Mouse (Mus musculus) midbrain, embryonic 12.5 days (tissue): ENCODE data around the gene Bri3. TPM values are rescaled to one million over a fixed set of nuclear protein-coding genes. Genes with fewer than 3 reads are reported as not detected.

Experiments
- ATAC-seq: fragments of 200-750 bp; cut with Nextera tagmentation; 2 replicates; pipeline ENCODE4 v1.8.0; 2017; ENCODE audit warnings: low read depth, moderate TSS enrichment, moderate library complexity; ENCODE audit not compliant: low FRiP score
- H3K27ac ChIP-seq: fragments of 300-500 bp; sonication (generic); replicated peaks from 2 replicates; pipeline ENCODE4 v1.5.1; 2016; ENCODE audit warnings: mild to moderate bottlenecking
- H3K27me3 ChIP-seq: fragments of 300-500 bp; sonication (generic); 2 replicates; pipeline ENCODE4 v1.6.1; 2016; ENCODE audit warnings: mild to moderate bottlenecking
- H3K36me3 ChIP-seq: fragments of 300-500 bp; sonication (generic); 2 replicates; pipeline ENCODE4 v1.6.1; 2016
- H3K4me1 ChIP-seq: fragments of 300-500 bp; sonication (generic); 2 replicates; pipeline ENCODE4 v1.6.1; 2016
- H3K4me2 ChIP-seq: fragments of 300-500 bp; sonication (generic); replicated peaks from 2 replicates; pipeline ENCODE4 v1.6.1; 2016; ENCODE audit warnings: mild to moderate bottlenecking, moderate library complexity
- H3K4me3 ChIP-seq: fragments of 300-500 bp; sonication (generic); 2 replicates; pipeline ENCODE4 v1.5.1; 2016; ENCODE audit warnings: mild to moderate bottlenecking
- H3K9ac ChIP-seq: fragments of 300-500 bp; sonication (generic); replicated peaks from 2 replicates; pipeline ENCODE4 v1.6.1; 2016; ENCODE audit warnings: mild to moderate bottlenecking, moderate library complexity
- H3K9me3 ChIP-seq: fragments of 300-500 bp; sonication (generic); 2 replicates; pipeline ENCODE4 v1.6.1; 2016; ENCODE audit warnings: mild to moderate bottlenecking
- WGBS: fragments of 180-500 bp; shearing (Covaris S2); methylation state at CpG from one replicate; pipeline ENCODE4 v1.1.7; 2016; 5-methylcytosine and 5-hydroxymethylcytosine counted together
- polyA plus RNA-seq: library from polyadenylated mRNA; unstranded; fragments of >200 nt; fragmentation: Nextera tagmentation; extraction: Ambion mirVana; gene quantifications from 2 replicates; pipeline ENCODE4 v1.2.1, GENCODE M21; 2016

The Bri3 gene
- polyA plus RNA-seq, 1 experiment from 2014 or later, result 145 TPM

- no peaks in the 10 kb centered on the region for H3K4me1 ChIP-seq
- H3K36me3 ChIP-seq, result no peaks in the 10 kb centered on the region
- no peak overlapping the region for H3K4me3 ChIP-seq
- H3K27ac ChIP-seq, result no peak overlapping the region
- H3K9ac ChIP-seq, result no peak overlapping the region
- no peak overlapping the region for H3K4me2 ChIP-seq
- no peak for ATAC-seq
- H3K27me3 ChIP-seq, result no peaks in the 10 kb centered on the region
- H3K9me3 ChIP-seq, result no peaks in the 10 kb centered on the region
- 80% methylated on average over 9 of the region's 9 CpGs for WGBS
These were observed 42.5 kb downstream of the Bri3 start for GRCm38 (mm10) chr5:144286591-144287266.

GRCm38 (mm10) chr5:144287267-144287820 is 43.1 kb downstream of the Bri3 start:
- WGBS, result 95% methylated on average over 3 of the region's 3 CpGs
- no peak for ATAC-seq
- Histone ChIP-seq H3K4me1 (no peaks in the 10 kb centered on the region), H3K27ac (no peak overlapping the region), H3K36me3 (no peaks in the 10 kb centered on the region), H3K27me3 (no peaks in the 10 kb centered on the region), H3K9me3 (no peaks in the 10 kb centered on the region), H3K4me2 (no peak overlapping the region), H3K9ac (no peak overlapping the region), H3K4me3 (no peak overlapping the region)

GRCm38 (mm10) chr5:144288391-144288790 is 44.2 kb downstream of the Bri3 start:
- H3K36me3 ChIP-seq, result no peaks in the 10 kb centered on the region
- no peak for ATAC-seq
- 88% methylated on average over 9 of the region's 9 CpGs for WGBS

GRCm38 (mm10) chr5:144289769-144290440 is 45.7 kb downstream of the Bri3 start:
- Histone ChIP-seq H3K36me3 (no peaks in the 10 kb centered on the region), H3K27me3 (no peaks in the 10 kb centered on the region), H3K9ac (no peak overlapping the region), H3K4me2 (no peak overlapping the region), H3K4me3 (no peak overlapping the region), H3K4me1 (no peaks in the 10 kb centered on the region), H3K9me3 (no peaks in the 10 kb centered on the region), H3K27ac (no peak overlapping the region)
- 95% methylated on average over 4 of the region's 4 CpGs for WGBS
- no peak for ATAC-seq

More at GRCm38 (mm10) chr5:144288391-144288790, 44.2 kb downstream of the Bri3 start:
- no peak overlapping the region for H3K4me2 ChIP-seq
- no peaks in the 10 kb centered on the region for H3K4me1 ChIP-seq
- no peak overlapping the region for H3K4me3 ChIP-seq
- no peak overlapping the region for H3K9ac ChIP-seq
- no peaks in the 10 kb centered on the region for H3K27me3 ChIP-seq
- no peak overlapping the region for H3K27ac ChIP-seq
- H3K9me3 ChIP-seq, result no peaks in the 10 kb centered on the region

- Histone ChIP-seq H3K4me1 (no peaks in the 10 kb centered on the region), H3K9ac (no peak overlapping the region), H3K4me3 (no peak overlapping the region), H3K27ac (no peak overlapping the region), H3K27me3 (no peaks in the 10 kb centered on the region), H3K9me3 (no peaks in the 10 kb centered on the region), H3K36me3 (no peaks in the 10 kb centered on the region), H3K4me2 (no peak overlapping the region)
- 86% methylated on average over 7 of the region's 7 CpGs for WGBS
- no peak for ATAC-seq
These were observed 50.7 kb downstream of the Bri3 start for GRCm38 (mm10) chr5:144294908-144295307.

- Histone ChIP-seq H3K27me3 (no peaks in the 10 kb centered on the region), H3K9ac (no peak overlapping the region), H3K27ac (no peak overlapping the region), H3K9me3 (no peaks in the 10 kb centered on the region), H3K4me1 (no peaks in the 10 kb centered on the region), H3K36me3 (no peaks in the 10 kb centered on the region), H3K4me3 (no peak overlapping the region), H3K4me2 (no peak overlapping the region)
- WGBS, result 81% methylated on average over 1 of the region's 1 CpGs
- no peak for ATAC-seq
These were observed 51.1 kb downstream of the Bri3 start for GRCm38 (mm10) chr5:144295357-144295756.

- no peak overlapping the region for H3K9ac ChIP-seq
- no peaks in the 10 kb centered on the region for H3K4me1 ChIP-seq
- H3K36me3 ChIP-seq, result no peaks in the 10 kb centered on the region
- no peaks in the 10 kb centered on the region for H3K27me3 ChIP-seq
- H3K4me3 ChIP-seq, result no peak overlapping the region
- 86% methylated on average over 7 of the region's 7 CpGs for WGBS
- no peak for ATAC-seq
- no peak overlapping the region for H3K4me2 ChIP-seq
- no peaks in the 10 kb centered on the region for H3K9me3 ChIP-seq
- H3K27ac ChIP-seq, result no peak overlapping the region
These were observed 51.9 kb downstream of the Bri3 start for GRCm38 (mm10) chr5:144296090-144296604.

GRCm38 (mm10) chr5:144303071-144303470 is 58.8 kb downstream of the Bri3 start:
- 92% methylated on average over 2 of the region's 2 CpGs for WGBS
- Histone ChIP-seq H3K9ac (no peak overlapping the region), H3K4me1 (no peaks in the 10 kb centered on the region), H3K9me3 (no peaks in the 10 kb centered on the region), H3K4me3 (no peak overlapping the region), H3K27ac (no peak overlapping the region), H3K4me2 (no peak overlapping the region), H3K36me3 (no peaks in the 10 kb centered on the region), H3K27me3 (no peaks in the 10 kb centered on the region)
- ATAC-seq, result no peak

GRCm38 (mm10) chr5:144308929-144309328 is 64.7 kb downstream of the Bri3 start:
- no peaks in the 10 kb centered on the region for H3K9me3 ChIP-seq
- 86% methylated on average over 4 of the region's 4 CpGs for WGBS
- no peak overlapping the region for H3K4me2 ChIP-seq
- no peak overlapping the region for H3K27ac ChIP-seq
- ATAC-seq, result no peak
- no peaks in the 10 kb centered on the region for H3K36me3 ChIP-seq
- no peak overlapping the region for H3K9ac ChIP-seq
- no peak overlapping the region for H3K4me3 ChIP-seq
- H3K27me3 ChIP-seq, result no peaks in the 10 kb centered on the region
- no peaks in the 10 kb centered on the region for H3K4me1 ChIP-seq

- no peak overlapping the region for H3K9ac ChIP-seq
- no peaks in the 10 kb centered on the region for H3K9me3 ChIP-seq
- H3K27me3 ChIP-seq, result no peaks in the 10 kb centered on the region
- ATAC-seq, result no peak
- H3K36me3 ChIP-seq, result no peaks in the 10 kb centered on the region
- no peak overlapping the region for H3K4me3 ChIP-seq
- H3K4me2 ChIP-seq, result no peak overlapping the region
- H3K27ac ChIP-seq, result no peak overlapping the region
- H3K4me1 ChIP-seq, result no peaks in the 10 kb centered on the region
- 90% methylated on average over 7 of the region's 7 CpGs for WGBS
These were observed 67.9 kb downstream of the Bri3 start for GRCm38 (mm10) chr5:144312183-144312582.

- no peaks in the 10 kb centered on the region; the same call in 1 of the 2 replicates for H3K4me1 ChIP-seq
- H3K36me3 ChIP-seq, result no peaks in the 10 kb centered on the region
- H3K27ac ChIP-seq, result no peak overlapping the region
- no peak overlapping the region for H3K4me2 ChIP-seq
- ATAC-seq, result no peak
- no peak overlapping the region for H3K4me3 ChIP-seq
- H3K9me3 ChIP-seq, result no peaks in the 10 kb centered on the region
- H3K9ac ChIP-seq, result no peak overlapping the region
- no peaks in the 10 kb centered on the region for H3K27me3 ChIP-seq
- WGBS, result 49% methylated on average over 5 of the region's 5 CpGs
These were observed 69.1 kb downstream of the Bri3 start for GRCm38 (mm10) chr5:144313335-144313734.

GRCm38 (mm10) chr5:144314731-144315494 is 70.7 kb downstream of the Bri3 start:
- 91% methylated on average over 12 of the region's 12 CpGs for WGBS
- Histone ChIP-seq H3K9me3 (no peaks in the 10 kb centered on the region), H3K36me3 (no peaks in the 10 kb centered on the region), H3K27ac (no peak overlapping the region), H3K4me2 (no peak overlapping the region), H3K4me1 (no peaks in the 10 kb centered on the region; the same call in 1 of the 2 replicates), H3K4me3 (no peak overlapping the region), H3K9ac (no peak overlapping the region), H3K27me3 (no peaks in the 10 kb centered on the region)
- no peak for ATAC-seq
